Mouse (Mus musculus): Measurements from ENCODE around the gene Dctpp1. TPM values are rescaled to one million over a fixed set of nuclear protein-coding genes. Genes with fewer than 3 reads are reported as not detected.

Gene Dctpp1
- polyA plus RNA-seq, 2 experiments = 62.2 to 104 TPM

DNA sequence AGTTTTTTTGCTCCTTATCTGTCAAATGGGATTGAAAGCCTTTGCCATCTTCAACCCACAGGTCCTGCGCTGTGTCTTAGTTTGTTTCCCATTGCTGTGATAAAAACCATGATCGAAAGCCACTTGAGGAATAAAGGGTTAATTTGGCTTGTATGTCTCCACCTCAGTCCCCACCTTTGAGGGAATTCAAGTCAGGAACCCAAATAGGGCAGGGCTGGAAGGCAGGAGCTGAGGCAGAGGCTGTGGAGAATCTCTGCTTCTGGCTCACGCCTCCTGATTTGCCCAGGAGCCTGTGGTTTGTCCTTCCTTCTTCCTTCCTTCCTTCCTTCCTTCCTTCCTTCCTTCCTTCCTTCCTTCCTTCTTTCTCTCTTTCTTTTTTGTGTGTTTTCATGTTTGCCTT, 37.4 kb downstream of the Dctpp1 start:
- 0 out of 2 replicates have a peak overlapping the region, but pooled peaks have one; percentile 18 for H3K9ac ChIP-seq (replicated peaks)
- DNase-seq (ENCODE audit: low read depth in 3 of 3, low spot score in 3 of 3) (no peak), ATAC-seq (ENCODE audit: insufficient read depth) (no peak)
- H3K9me3 ChIP-seq (ENCODE audit: control insufficient read depth, low read length) = no peaks in the 10 kb centered on the region
- H3K4me2 ChIP-seq (ENCODE audit: low read depth) = peak overlapping the region; percentile 34; the same call in 1 of the 2 replicates
- no peak overlapping the region for H3K4me3 ChIP-seq (ENCODE audit: insufficient read depth in 1 of 2, low read depth in 2 of 2, low read length in 2 of 2)
- WGBS (ENCODE audit: insufficient replicate concordance) = 90% methylated on average over 3 of the region's 3 CpGs
- no peaks in the 10 kb centered on the region for H3K36me3 ChIP-seq (replicated peaks; ENCODE audit: control insufficient read depth, insufficient read depth, low read depth)
- H3K27me3 ChIP-seq (ENCODE audit: control insufficient read depth, insufficient read depth, low read length) = no peaks in the 10 kb centered on the region
- H3K4me1 ChIP-seq (replicated peaks; ENCODE audit: control insufficient read depth in 2 of 2, insufficient read depth in 2 of 2, low read length in 1 of 2) = peaks cover 62 to 66% of the 10 kb centered on the region in 2 experiments
- peak overlapping the region; percentile 98 for H3K27ac ChIP-seq
- TF ChIP-seq EP300 (IDR thresholded peaks at IDR 0.05; ENCODE audit: low read depth) (no peak), CTCF (IDR thresholded peaks at IDR 0.05; ENCODE audit: low read depth) (no peak)

DNA sequence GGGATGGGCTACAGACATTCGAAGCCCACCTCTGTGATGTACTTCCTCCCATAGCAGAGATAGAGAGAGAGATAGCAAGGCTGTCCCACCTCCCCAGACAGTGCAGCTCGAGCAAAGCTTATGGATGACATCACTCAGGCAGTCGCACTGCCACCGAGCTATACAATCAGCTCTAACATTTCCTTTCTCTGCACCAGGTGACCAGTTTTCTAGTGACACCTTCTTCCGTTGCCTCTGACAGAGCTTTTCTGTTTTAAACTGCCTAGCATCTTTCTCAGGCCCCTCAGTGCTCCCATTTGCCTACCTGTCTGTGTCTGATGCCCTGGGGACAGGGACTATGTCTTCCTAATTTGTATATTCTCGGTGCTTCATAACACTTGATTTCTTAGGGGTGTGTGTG, 40.1 kb downstream of the Dctpp1 start:
- Histone ChIP-seq H3K27me3 (ENCODE audit: control insufficient read depth, insufficient read depth, low read length) (no peaks in the 10 kb centered on the region), H3K4me3 (ENCODE audit: insufficient read depth in 1 of 2, low read depth in 2 of 2, low read length in 2 of 2) (no peak overlapping the region), H3K4me1 (replicated peaks; ENCODE audit: control insufficient read depth in 2 of 2, insufficient read depth in 2 of 2, low read length in 1 of 2) (peaks cover 53 to 60% of the 10 kb centered on the region in 2 experiments), H3K4me2 (ENCODE audit: low read depth) (no peak overlapping the region), H3K9ac (replicated peaks) (no peak overlapping the region), H3K36me3 (replicated peaks; ENCODE audit: control insufficient read depth, insufficient read depth, low read depth) (no peaks in the 10 kb centered on the region), H3K27ac (no peak overlapping the region), H3K9me3 (ENCODE audit: control insufficient read depth, low read length) (no peaks in the 10 kb centered on the region)
- no peak for TF ChIP-seq EP300 (IDR thresholded peaks at IDR 0.05; ENCODE audit: low read depth)
- no peak for TF ChIP-seq CTCF (IDR thresholded peaks at IDR 0.05; ENCODE audit: low read depth)
- 55% methylated on average over 6 of the region's 6 CpGs for WGBS (ENCODE audit: insufficient replicate concordance)
- DNase-seq (ENCODE audit: low read depth in 3 of 3, low spot score in 3 of 3) (no peak), ATAC-seq (ENCODE audit: insufficient read depth) (no peak)

DNA sequence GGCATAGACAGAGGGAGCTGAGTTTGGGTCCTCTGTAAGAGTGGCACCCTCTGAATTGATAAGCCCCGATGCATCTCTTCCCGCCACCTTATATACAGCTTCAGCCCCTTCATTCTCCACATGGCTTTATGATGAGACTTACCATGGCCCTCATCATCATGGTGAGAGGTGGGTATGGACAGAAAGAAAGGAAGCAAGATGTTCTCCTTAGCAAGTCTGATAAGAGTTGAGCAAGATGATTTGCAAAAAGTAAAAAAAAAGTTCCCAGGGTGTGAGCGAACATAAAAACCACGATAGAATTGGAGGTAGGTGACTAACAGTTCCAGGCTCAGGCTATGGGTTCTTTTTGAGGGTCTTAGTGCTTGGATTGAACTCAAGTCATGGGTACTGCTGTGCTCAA, 41.8 kb downstream of the Dctpp1 start:
- peak in 1 of 3 experiments; percentile 56 for DNase-seq (ENCODE audit: low read depth in 3 of 3, low spot score in 3 of 3)
- H3K27me3 ChIP-seq (ENCODE audit: control insufficient read depth, insufficient read depth, low read length) = no peaks in the 10 kb centered on the region
- 13% methylated on average over 4 of the region's 4 CpGs for WGBS (ENCODE audit: insufficient replicate concordance)
- H3K36me3 ChIP-seq (replicated peaks; ENCODE audit: control insufficient read depth, insufficient read depth, low read depth) = no peaks in the 10 kb centered on the region
- peak overlapping the region; percentile 1 to 12; a peak in 1 of 4 replicates for H3K4me3 ChIP-seq (ENCODE audit: insufficient read depth in 1 of 2, low read depth in 2 of 2, low read length in 2 of 2)
- ATAC-seq (ENCODE audit: insufficient read depth) = peak; percentile 55
- H3K27ac ChIP-seq = peak overlapping the region; percentile 91
- no peaks in the 10 kb centered on the region for H3K9me3 ChIP-seq (ENCODE audit: control insufficient read depth, low read length)
- peak overlapping the region; percentile 49 for H3K4me2 ChIP-seq (ENCODE audit: low read depth)
- H3K4me1 ChIP-seq (replicated peaks; ENCODE audit: control insufficient read depth in 2 of 2, insufficient read depth in 2 of 2, low read length in 1 of 2) = peaks cover 35 to 47% of the 10 kb centered on the region in 2 experiments
- peak; percentile 76 for TF ChIP-seq EP300 (IDR thresholded peaks at IDR 0.05; ENCODE audit: low read depth)
- TF ChIP-seq CTCF (IDR thresholded peaks at IDR 0.05; ENCODE audit: low read depth) = no peak
- H3K9ac ChIP-seq (replicated peaks) = peak overlapping the region; percentile 61

DNA sequence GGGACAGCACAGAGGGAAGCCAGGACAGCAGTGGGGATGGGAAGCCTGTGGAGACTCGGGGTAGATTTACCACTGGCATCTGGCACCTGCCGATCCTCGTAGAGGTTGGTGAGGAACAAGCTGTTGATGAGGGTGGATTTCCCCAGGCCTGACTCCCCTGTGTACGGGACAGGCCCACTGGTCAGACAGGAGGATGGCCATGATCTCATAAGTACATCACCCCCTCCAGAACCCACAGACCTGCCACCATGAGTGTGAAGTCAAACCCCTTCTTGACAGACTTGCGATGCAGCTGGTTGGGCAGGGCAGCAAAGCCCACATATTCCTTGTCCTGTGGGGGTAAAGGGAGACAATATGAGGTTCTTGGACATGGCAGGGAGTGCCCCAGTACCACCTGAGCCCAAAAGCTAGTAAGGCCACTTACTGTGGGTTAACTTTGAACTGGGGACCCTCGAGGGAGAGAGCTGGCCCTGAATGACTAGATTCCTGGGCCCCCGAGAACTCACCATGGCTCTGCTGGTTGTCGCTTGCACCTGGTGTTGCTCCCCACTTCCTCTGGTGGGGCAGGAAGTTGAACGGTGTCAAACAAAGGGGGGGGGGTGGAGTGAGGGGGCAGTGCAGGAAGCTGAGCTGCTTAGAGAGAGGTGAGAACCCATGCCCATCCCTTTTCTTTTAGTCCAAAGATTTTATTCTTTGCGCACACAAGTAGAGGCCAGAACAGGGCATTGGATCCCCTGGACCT, 42.4 kb downstream of the Dctpp1 start:
- ATAC-seq (ENCODE audit: insufficient read depth) (peak; percentile 12; the same call in 1 of the 2 replicates), DNase-seq (ENCODE audit: low read depth in 3 of 3, low spot score in 3 of 3) (no peak)
- Histone ChIP-seq H3K4me1 (replicated peaks; ENCODE audit: control insufficient read depth in 2 of 2, insufficient read depth in 2 of 2, low read length in 1 of 2) (peaks cover 29 to 41% of the 10 kb centered on the region in 2 experiments), H3K36me3 (replicated peaks; ENCODE audit: control insufficient read depth, insufficient read depth, low read depth) (no peaks in the 10 kb centered on the region), H3K9me3 (ENCODE audit: control insufficient read depth, low read length) (no peaks in the 10 kb centered on the region), H3K27me3 (ENCODE audit: control insufficient read depth, insufficient read depth, low read length) (no peaks in the 10 kb centered on the region), H3K4me2 (ENCODE audit: low read depth) (peak overlapping the region; percentile 49), H3K9ac (replicated peaks) (peak overlapping the region; percentile 61), H3K27ac (peak overlapping the region; percentile 91), H3K4me3 (ENCODE audit: insufficient read depth in 1 of 2, low read depth in 2 of 2, low read length in 2 of 2) (peak overlapping the region; percentile 1 to 12; a peak in 2 of 4 replicates)
- TF ChIP-seq EP300 (IDR thresholded peaks at IDR 0.05; ENCODE audit: low read depth) = no peak
- no peak for TF ChIP-seq CTCF (IDR thresholded peaks at IDR 0.05; ENCODE audit: low read depth)
- WGBS (ENCODE audit: insufficient replicate concordance) = 30% methylated on average over 10 of the region's 10 CpGs

DNA sequence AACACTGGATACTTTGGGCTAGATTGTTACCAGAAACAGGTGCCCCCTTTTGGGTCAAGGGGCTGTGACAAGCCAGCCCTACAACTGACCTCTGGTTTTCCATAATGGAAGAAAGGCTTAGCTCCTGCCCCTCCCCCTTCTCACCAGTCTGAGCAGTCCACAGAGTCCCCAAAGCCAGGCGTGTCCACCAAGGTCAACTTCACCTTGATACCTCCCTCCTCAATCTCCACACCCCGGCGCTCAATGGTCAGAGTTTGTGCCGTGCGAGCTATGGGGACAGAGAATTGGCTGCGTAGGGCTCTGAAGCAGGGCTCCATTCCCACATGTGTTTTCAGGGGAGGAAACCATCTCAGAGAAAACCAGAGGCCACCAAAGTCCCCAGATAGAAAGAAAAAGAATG, 43.0 kb downstream of the Dctpp1 start:
- H3K27ac ChIP-seq = peak overlapping the region; percentile 91
- H3K9ac ChIP-seq (replicated peaks) = peak overlapping the region; percentile 0
- no peaks in the 10 kb centered on the region for H3K27me3 ChIP-seq (ENCODE audit: control insufficient read depth, insufficient read depth, low read length)
- 64% methylated on average over 6 of the region's 6 CpGs for WGBS (ENCODE audit: insufficient replicate concordance)
- TF ChIP-seq EP300 (IDR thresholded peaks at IDR 0.05; ENCODE audit: low read depth) = no peak
- TF ChIP-seq CTCF (IDR thresholded peaks at IDR 0.05; ENCODE audit: low read depth) = no peak
- DNase-seq (ENCODE audit: low read depth in 3 of 3, low spot score in 3 of 3) (no peak), ATAC-seq (ENCODE audit: insufficient read depth) (no peak)
- H3K4me2 ChIP-seq (ENCODE audit: low read depth) = peak overlapping the region; percentile 49
- peaks cover 23 to 36% of the 10 kb centered on the region in 2 experiments for H3K4me1 ChIP-seq (replicated peaks; ENCODE audit: control insufficient read depth in 2 of 2, insufficient read depth in 2 of 2, low read length in 1 of 2)
- H3K36me3 ChIP-seq (replicated peaks; ENCODE audit: control insufficient read depth, insufficient read depth, low read depth) = no peaks in the 10 kb centered on the region
- H3K4me3 ChIP-seq (ENCODE audit: insufficient read depth in 1 of 2, low read depth in 2 of 2, low read length in 2 of 2) = peak overlapping the region; percentile 2 to 12; a peak in 3 of 4 replicates
- no peaks in the 10 kb centered on the region for H3K9me3 ChIP-seq (ENCODE audit: control insufficient read depth, low read length)
